12 mouse cellular contexts compared by ENCODE assay signal in the genomic region with DNA sequence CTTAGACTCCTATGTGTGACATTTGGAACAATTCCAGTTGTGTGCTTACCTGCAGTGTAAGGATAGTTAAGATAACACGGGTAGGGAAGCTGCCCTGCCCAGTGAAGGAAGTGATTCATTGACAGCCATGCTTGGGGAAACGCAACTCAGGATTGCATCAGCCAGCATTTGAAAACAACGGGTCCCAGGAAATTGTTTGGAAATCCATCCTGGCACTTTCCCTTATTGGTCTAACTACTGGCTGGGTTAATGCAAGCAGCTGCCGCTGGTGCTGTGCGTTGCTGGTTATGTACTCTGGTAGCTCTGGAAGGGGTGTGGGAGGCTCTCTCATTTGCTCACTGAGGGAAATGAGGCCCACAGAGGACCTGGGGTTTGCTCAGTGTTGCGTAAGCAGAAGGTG. TPM values are rescaled to one million over a fixed set of nuclear protein-coding genes. Genes with fewer than 3 reads are reported as not detected.
A peak's percentile ranks its signal among the peaks of the same experiment; 100 is the strongest.
DNase-seq lines count a peak whose midpoint lies in the region; ATAC-seq and TF ChIP-seq lines count a peak whose summit lies in the region.
"Had no signal": no experiment of that assay in that cellular context is flagged by ENCODE, and none has a peak within 500 bp of the region (broad histone marks: within the 10 kb centered on the region; RNA-seq: fewer than 3 reads in every experiment).

No protein-coding gene starts in this region.

- 0 out of 2 replicates have a peak, but pooled peaks cover 3% of the 10 kb centered on the region for H3K9me3 ChIP-seq in heart, embryonic 13.5 days
- no peaks in the 10 kb centered on the region for H3K9me3 ChIP-seq in heart, embryonic 16.5 days (replicated peaks; ENCODE audit: control insufficient read depth, low read length)
- no peaks in the 10 kb centered on the region for H3K9me3 ChIP-seq in stomach, postnatal 0 days (ENCODE audit: control insufficient read depth, low read length)
- no peaks in the 10 kb centered on the region for H3K9me3 ChIP-seq in forebrain, embryonic 12.5 days
- H3K9me3 ChIP-seq: midbrain, embryonic 12.5 days had no signal

- H3K36me3 ChIP-seq in heart, embryonic 13.5 days, result no peaks in the 10 kb centered on the region
- no peaks in the 10 kb centered on the region for H3K36me3 ChIP-seq in heart, embryonic 16.5 days (ENCODE audit: control insufficient read depth, insufficient read depth)
- no peaks in the 10 kb centered on the region for H3K36me3 ChIP-seq in stomach, postnatal 0 days (ENCODE audit: control insufficient read depth, insufficient read depth, low read length)
- H3K36me3 ChIP-seq in forebrain, embryonic 12.5 days (replicated peaks), result no peaks in the 10 kb centered on the region
- H3K36me3 ChIP-seq: G1E; midbrain, embryonic 12.5 days had no signal

- WGBS in heart, embryonic 13.5 days, result 73% methylated on average over 6 of the region's 6 CpGs
- 72% methylated on average over 6 of the region's 6 CpGs for WGBS in heart, embryonic 16.5 days
- WGBS in lung, adult 2 months, result 23% methylated on average over 6 of the region's 6 CpGs
- WGBS in stomach, postnatal 0 days, result 34% methylated on average over 6 of the region's 6 CpGs
- 86% methylated on average over 6 of the region's 6 CpGs for WGBS in forebrain, embryonic 12.5 days

- H3K4me2 ChIP-seq in heart, embryonic 13.5 days, result no peak overlapping the region
- H3K4me2 ChIP-seq in heart, embryonic 16.5 days (ENCODE audit: low read depth, low read length), result no peak overlapping the region
- no peak overlapping the region for H3K4me2 ChIP-seq in stomach, postnatal 0 days (replicated peaks; ENCODE audit: low read depth)
- no peak overlapping the region for H3K4me2 ChIP-seq in forebrain, embryonic 12.5 days
- H3K4me2 ChIP-seq: midbrain, embryonic 12.5 days had no signal

- no peak for TF ChIP-seq EP300 in stomach, postnatal 0 days (optimal IDR thresholded peaks at IDR 0.05)

- H3K4me1 ChIP-seq in heart, embryonic 13.5 days, result peaks cover 42% of the 10 kb centered on the region
- peaks cover 22% of the 10 kb centered on the region for H3K4me1 ChIP-seq in heart, embryonic 16.5 days (ENCODE audit: control insufficient read depth, insufficient read depth, low read length)
- H3K4me1 ChIP-seq in lung, adult 2 months (ENCODE audit: control insufficient read depth, insufficient read depth, low read length), result peaks cover 13% of the 10 kb centered on the region
- 0 out of 2 replicates have a peak, but pooled peaks cover 2% of the 10 kb centered on the region for H3K4me1 ChIP-seq in stomach, postnatal 0 days (replicated peaks; ENCODE audit: control insufficient read depth, insufficient read depth)
- H3K4me1 ChIP-seq in forebrain, embryonic 12.5 days, result 0 out of 2 replicates have a peak, but pooled peaks cover 5% of the 10 kb centered on the region
- H3K4me1 ChIP-seq: midbrain, embryonic 12.5 days had no signal

- peak overlapping the region; percentile 95 for H3K27ac ChIP-seq in heart, embryonic 13.5 days (replicated peaks)
- peak overlapping the region; percentile 92 for H3K27ac ChIP-seq in heart, embryonic 16.5 days (ENCODE audit: low read length)
- H3K27ac ChIP-seq in stomach, postnatal 0 days (replicated peaks), result peak overlapping the region; percentile 77
- no peak overlapping the region for H3K27ac ChIP-seq in forebrain, embryonic 12.5 days
- H3K27ac ChIP-seq: midbrain, embryonic 12.5 days had no signal

- H3K4me3 ChIP-seq in heart, embryonic 13.5 days, result no peak overlapping the region
- H3K4me3 ChIP-seq in heart, embryonic 16.5 days (ENCODE audit: low read length), result no peak overlapping the region
- H3K4me3 ChIP-seq in lung, adult 2 months (replicated peaks; ENCODE audit: extremely low read depth, low read depth, low read length), result no peak overlapping the region
- no peak overlapping the region for H3K4me3 ChIP-seq in stomach, postnatal 0 days (ENCODE audit: low read depth, low read length)
- no peak overlapping the region for H3K4me3 ChIP-seq in forebrain, embryonic 12.5 days (replicated peaks)
- H3K4me3 ChIP-seq: midbrain, embryonic 12.5 days had no signal

- no peaks in the 10 kb centered on the region for H3K27me3 ChIP-seq in heart, embryonic 13.5 days (replicated peaks)
- H3K27me3 ChIP-seq in heart, embryonic 16.5 days (ENCODE audit: control insufficient read depth, insufficient read depth, low read length), result no peaks in the 10 kb centered on the region
- H3K27me3 ChIP-seq in stomach, postnatal 0 days (ENCODE audit: control insufficient read depth, insufficient read depth, low read length), result no peaks in the 10 kb centered on the region
- H3K27me3 ChIP-seq in forebrain, embryonic 12.5 days, result no peaks in the 10 kb centered on the region
- H3K27me3 ChIP-seq: midbrain, embryonic 12.5 days had no signal

- DNase-seq in heart, postnatal 25 days (ENCODE audit: low spot score), result no peak
- peak; percentile 40 for DNase-seq in lung, adult 2 months
- DNase-seq in stomach, postnatal 0 days (ENCODE audit: low spot score), result peak; percentile 68
- no peak for DNase-seq in layer of hippocampus, adult 18-20 months (ENCODE audit: low spot score in 2 of 2)
- DNase-seq: cerebellum, adult 2 months; forebrain, postnatal 0 days had no signal

- H3K9ac ChIP-seq in heart, embryonic 13.5 days, result no peak overlapping the region
- H3K9ac ChIP-seq in heart, embryonic 16.5 days (ENCODE audit: low read length), result no peak overlapping the region
- no peak overlapping the region for H3K9ac ChIP-seq in stomach, postnatal 0 days (ENCODE audit: low read length)
- no peak overlapping the region for H3K9ac ChIP-seq in forebrain, embryonic 12.5 days
- H3K9ac ChIP-seq: forebrain, postnatal 0 days; midbrain, embryonic 12.5 days had no signal

- intact Hi-C loops in heart, postnatal 25 days (cut with DNase I), result no loop called here

- TF ChIP-seq CTCF in lung, adult 2 months (IDR thresholded peaks at IDR 0.05; ENCODE audit: insufficient read depth, low read length), result no peak
- TF ChIP-seq CTCF in stomach, postnatal 0 days (IDR thresholded peaks at IDR 0.05; ENCODE audit: low read depth), result no peak

- ATAC-seq in heart, embryonic 13.5 days (ENCODE audit: extremely low read depth, insufficient number of reproducible peaks, low FRiP score, low TSS enrichment), result no peak
- ATAC-seq in heart, embryonic 16.5 days (replicated peaks; ENCODE audit: extremely low read depth, insufficient read depth, low FRiP score), result no peak
- peak; percentile 94 for ATAC-seq in stomach, postnatal 0 days (ENCODE audit: low FRiP score, low TSS enrichment)
- ATAC-seq in forebrain, embryonic 12.5 days (ENCODE audit: low FRiP score), result no peak
- ATAC-seq in inflammation-experienced regulatory T-cells, adult 6 months, result no peak
- ATAC-seq: forebrain, postnatal 0 days had no signal

- TF ChIP-seq POLR2A in lung, adult 2 months (IDR thresholded peaks at IDR 0.05; ENCODE audit: borderline replicate concordance, extremely low read depth, low read depth, low read length), result no peak; the same call in 1 of the 2 replicates

RNA-seq across cellular contexts. Expression of a gene that starts 43.7 kb away (rescaled TPM):
- 115 and 119 TPM in 2 replicates for polyA plus RNA-seq in heart, embryonic 13.5 days (2015; fragmentation: Nextera tagmentation; extraction: Ambion mirVana)
- 100 to 1,000 TPM; 230 to 253 TPM for total RNA-seq in heart, postnatal 25 days (2021)
- polyA plus RNA-seq in heart, embryonic 16.5 days (2015; fragmentation: Nextera tagmentation; extraction: Ambion mirVana), result 178 and 190 TPM in 2 replicates
- polyA plus RNA-seq in lung, adult 2 months (2012; rRNA removed), result 23.0 and 37.9 TPM in 2 replicates
- 55.3 and 63.0 TPM in 2 replicates for polyA plus RNA-seq in stomach, postnatal 0 days (2015; fragmentation: Nextera tagmentation; extraction: Ambion mirVana)
- total RNA-seq in layer of hippocampus, adult 18-20 months (2021), result 10 to 100 TPM; 85.1 to 88.2 TPM
- polyA plus RNA-seq in forebrain, embryonic 12.5 days (2016; fragmentation: Nextera tagmentation; extraction: Ambion mirVana), result 199 TPM in 2 replicates
- polyA plus RNA-seq in inflammation-experienced regulatory T-cells, adult 6 months (2017; shearing (Covaris generic)), result 10 to 100 TPM; 36.1 to 44.6 (median 42.9) TPM

Comparison
In these comparisons a context has a peak if more than half of its experiments do, and no peak if none do; other contexts are left out.
1. DNase-seq: peak in lung, adult 2 months (single experiment) and stomach, postnatal 0 days (single experiment); none in heart, postnatal 25 days (single experiment) and layer of hippocampus, adult 18-20 months (0 of 2).